Mouse (Mus musculus): ENCODE measurements around the gene Pde4a.
"Not testable (repeated sequence)": the region's sequence is repeated elsewhere in the genome, so short reads cannot be mapped to it uniquely, and the experiment has no call there.

Pde4a gene

DNA sequence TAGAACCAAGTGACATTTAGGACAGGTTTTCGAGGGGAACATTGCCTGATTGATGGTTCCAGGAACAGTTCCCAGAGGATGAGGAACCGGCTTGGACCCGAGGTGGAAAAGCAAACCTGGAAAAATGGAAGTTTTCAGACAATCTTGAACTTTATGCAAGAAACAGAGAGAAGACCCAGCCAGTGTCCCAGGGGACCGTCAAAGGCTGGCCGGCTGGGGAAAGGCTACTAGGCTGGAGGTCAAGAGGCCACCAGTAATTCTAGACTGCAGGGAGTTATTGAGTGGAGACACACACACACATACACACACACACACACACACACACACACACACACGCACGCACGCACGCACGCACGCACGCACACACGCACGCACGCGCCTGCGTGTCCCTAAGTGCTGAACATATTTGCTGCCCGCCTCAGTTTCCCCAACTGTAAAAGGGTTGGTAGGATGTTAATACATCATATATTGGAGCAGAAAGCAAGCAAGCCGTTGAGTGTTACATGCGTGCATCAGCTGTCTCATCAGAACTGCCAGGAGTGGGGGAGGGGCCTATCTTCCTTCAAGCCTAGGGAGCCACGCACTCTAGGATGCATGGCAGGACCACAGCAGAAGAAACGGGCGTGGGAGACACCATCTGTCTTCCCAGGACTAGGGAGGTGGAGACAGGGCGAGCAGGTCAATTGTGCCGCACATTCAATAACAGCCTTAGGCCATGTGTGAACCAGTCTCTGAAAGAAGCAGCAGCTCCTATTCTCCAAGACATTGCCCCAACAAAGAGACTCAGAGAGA lies 50.7 kb downstream of the Pde4a start:
- no peak for DNase-seq (ENCODE audit: low read depth in 2 of 2, low spot score in 2 of 2)

DNA sequence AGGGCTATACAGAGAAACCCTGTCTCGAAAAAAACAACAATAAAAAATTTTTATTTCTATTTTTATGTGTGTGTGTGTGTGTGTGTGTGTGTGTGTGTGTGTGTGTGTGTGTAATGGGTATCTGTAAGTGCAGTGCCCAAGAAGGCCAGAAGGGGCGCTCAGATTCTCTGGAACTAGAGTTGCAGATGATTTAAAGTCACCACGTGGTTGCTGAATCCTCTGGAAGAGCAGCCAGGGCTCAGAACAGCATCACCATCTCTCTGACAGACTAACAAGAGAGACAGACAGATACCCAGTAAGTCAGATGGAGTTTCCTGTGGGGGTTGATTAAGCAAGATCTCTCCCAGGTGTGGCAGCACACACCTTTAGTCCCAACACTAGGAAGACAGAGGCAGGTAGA lies 54.3 kb downstream of the Pde4a start:
- no peak for DNase-seq (ENCODE audit: low read depth in 2 of 2, low spot score in 2 of 2)

DNA sequence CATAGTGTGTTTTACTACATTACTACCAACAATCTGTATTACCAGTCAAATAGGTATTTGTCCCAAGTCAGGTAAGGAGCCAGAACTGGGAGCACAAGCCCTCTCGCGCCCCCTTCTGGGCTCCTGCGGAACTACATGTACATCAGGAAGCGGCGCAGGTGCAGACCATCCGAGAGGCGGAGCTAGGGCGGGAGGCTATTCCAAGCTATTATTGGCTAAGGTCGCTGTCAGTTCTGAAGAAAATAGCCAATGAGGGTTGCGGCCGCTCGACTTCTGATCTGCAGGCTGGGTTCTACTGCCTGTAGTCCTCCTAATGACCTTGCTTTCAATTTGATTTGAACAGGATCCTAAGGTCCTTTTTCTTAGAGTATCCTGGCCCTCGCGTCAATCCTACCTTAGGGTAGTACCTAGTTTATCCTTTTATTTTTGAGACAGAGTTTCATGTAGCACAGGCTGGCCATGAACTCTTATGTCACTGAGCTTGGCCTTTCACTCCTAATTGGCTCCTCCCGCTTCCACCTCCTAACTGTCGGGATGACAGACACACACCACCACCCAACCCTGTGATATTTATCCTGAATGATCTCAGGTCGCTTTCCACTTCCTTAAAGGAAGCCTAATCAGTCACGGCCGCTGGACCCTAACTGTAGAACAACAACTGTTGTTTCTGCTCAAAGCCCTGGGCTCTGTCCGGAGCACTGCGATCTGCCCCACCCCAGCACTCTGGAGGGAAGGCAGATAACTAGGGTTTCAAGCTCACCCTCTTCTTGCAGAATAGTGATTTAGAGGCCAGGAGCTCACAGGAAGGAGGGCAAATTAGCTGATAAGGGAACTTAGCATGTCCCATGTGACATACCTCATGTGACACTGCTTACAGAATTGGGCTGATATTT lies 55.2 kb downstream of the Pde4a start:
- DNase-seq (ENCODE audit: low read depth in 2 of 2, low spot score in 2 of 2), result peak; percentile 90 to 92

DNA sequence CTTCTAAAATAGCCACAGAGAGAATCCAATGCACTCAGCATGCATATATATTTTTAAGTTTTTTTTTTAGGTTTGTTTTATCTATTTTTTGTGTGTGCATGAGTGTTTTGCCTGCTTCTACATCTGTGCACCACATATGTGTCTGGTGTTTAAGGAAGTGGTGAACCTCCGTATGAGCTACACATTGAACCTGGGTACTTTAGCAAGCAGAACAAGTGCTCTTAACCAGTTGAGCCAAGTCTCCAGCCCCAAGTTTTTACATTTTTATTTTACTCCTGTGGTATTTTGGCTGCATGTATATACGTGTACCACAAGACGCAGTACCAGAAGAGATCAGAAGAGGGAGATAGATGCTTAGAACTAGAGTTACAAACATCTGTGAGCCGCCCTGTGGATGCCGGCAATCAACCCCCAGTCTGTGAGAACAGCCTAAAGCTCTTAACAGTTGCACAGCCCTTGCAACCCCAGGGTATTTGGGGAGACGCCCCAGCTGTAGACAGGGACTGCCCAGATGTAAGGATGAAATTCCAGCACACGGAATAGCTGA lies 55.9 kb downstream of the Pde4a start:
- peak; percentile 47 to 67 for DNase-seq (ENCODE audit: low read depth in 2 of 2, low spot score in 2 of 2)

DNA sequence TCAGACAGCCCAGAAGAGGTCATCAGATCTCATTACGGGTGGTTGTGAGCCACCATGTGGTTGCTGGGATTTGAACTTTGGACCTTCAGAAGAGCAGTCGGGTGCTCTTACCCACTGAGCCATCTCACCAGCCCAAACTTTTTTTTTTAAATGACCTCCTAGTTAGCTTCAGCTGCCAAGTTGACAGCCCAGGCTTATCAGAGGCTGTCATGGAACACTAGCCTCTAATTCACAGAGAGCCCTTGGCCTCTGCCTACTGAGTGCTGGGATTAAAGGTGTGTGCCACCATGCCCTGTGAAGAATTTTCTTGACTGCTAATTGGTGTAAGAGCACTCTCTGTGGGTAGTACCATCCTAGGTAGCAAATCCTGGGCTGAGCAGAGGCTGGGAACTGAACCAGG lies 58.0 kb downstream of the Pde4a start:
- not testable (repeated sequence) for DNase-seq (ENCODE audit: low read depth in 2 of 2, low spot score in 2 of 2)

DNA sequence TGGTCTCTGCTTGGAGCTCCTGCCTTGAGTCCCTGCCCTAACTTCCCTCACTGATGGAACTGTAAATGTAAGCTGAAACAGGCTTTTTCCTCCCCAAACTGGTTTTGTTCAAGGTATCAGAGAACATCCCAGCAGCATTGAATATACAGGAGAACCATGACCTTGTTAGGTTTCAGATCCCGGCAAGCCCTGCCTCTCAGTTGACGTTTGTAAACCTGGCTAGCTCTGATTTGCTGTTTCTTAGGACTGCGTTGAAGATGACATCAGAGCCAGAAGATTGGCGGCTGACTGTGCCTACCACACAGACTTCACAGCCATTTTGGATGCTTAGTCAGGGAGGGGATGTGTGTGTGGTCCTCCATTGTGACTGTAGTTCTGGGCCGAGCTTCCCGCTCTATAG lies 58.4 kb downstream of the Pde4a start:
- DNase-seq (ENCODE audit: low read depth in 2 of 2, low spot score in 2 of 2), result no peak

DNA sequence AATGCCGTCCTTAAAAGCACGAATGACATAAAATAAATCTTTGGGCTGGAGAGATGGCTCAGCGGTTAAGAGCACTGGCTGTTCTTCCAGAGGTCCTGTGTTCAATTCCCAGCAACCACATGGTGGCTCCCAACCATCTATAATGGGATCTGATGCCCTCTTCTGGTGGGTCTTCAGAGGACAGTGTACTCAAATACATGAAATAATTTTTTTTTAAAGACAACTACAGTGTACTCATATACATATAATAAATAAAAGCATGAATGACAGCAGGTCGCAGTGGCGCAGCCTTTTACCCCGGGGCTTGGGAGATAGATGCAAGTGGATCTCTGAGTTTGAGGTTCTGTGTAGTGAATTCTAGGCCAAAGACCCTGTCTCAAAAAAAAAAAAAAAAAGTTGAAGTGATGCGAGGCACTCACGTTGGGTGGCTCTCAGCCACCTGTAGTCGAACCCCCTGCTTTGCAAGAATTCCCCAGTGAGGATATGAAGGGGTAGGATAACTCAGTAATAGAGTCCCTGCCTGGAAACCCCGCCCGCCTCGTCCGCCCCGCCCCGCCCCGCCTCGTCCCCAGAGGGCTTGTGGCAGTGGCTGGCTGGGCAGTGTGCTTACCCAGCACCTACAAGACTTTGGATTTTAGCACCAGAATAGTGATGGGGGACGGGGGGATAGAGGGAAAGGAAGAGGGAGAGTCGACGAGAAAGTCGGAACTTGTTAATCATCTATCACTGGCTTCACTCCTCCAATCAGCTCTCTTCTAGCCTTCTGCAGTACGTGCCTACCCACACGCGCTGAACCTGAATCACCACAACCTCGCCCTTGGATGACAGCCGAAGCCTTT lies 59.3 kb downstream of the Pde4a start:
- no peak for DNase-seq (ENCODE audit: low read depth in 2 of 2, low spot score in 2 of 2)

DNA sequence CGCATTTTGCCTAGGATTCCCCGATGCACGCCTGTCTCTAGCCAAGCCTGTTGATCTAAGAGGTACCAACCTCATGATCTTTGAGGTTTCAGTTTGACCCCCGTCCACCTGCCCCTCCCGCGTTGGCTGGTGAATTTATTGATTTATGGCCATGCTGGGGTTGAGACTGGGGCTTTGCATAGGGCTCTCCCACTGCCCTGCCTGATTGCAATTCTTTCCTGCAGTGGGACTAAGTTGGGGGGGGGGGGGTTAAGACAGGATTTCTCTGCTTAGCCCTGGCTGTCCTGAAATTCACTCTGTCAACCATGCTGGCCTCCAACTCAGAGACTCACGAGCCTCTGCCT lies 59.9 kb downstream of the Pde4a start:
- DNase-seq (ENCODE audit: low read depth in 2 of 2, low spot score in 2 of 2), result no peak

DNA sequence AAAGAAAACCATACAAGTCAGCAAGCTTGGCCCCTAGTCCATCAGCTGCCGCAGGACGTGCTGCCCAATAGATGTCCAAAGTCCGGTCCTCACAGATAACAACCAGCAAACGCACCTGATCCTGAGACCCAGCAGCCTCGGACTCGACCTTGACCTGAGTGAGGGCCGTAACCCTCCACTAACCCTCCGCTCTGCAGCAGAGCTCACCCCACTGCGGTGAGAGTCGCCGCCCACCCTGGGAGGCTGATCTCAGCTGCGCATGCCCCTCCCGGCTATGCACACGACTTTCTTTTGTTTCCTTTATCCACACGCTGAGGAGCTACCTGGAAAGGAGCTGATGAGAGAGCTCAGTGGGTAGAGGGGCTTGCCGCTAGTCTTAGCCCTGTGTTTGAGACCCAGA lies 61.8 kb downstream of the Pde4a start:
- DNase-seq (ENCODE audit: low read depth in 2 of 2, low spot score in 2 of 2), result no peak

DNA sequence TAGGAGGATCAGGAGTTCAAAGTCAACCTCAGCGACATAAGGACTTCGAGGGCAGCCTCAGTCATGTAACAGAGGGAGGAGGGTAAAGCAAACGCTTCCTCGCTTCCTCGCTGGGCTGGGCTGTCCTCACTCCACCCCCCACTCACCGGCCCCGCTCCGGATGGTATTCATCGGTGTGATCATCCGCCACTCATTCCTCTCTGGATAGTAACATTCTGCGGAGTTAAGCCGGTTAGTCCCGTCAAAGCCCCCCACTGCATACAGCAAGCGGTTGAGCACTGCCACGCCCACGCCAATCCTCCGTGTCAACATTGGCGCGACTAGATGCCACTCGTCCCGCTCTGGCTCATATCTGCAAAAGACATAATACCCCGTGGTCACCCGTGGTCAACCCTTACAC lies 66.0 kb downstream of the Pde4a start:
- no peak for DNase-seq (ENCODE audit: low read depth in 2 of 2, low spot score in 2 of 2)

DNA sequence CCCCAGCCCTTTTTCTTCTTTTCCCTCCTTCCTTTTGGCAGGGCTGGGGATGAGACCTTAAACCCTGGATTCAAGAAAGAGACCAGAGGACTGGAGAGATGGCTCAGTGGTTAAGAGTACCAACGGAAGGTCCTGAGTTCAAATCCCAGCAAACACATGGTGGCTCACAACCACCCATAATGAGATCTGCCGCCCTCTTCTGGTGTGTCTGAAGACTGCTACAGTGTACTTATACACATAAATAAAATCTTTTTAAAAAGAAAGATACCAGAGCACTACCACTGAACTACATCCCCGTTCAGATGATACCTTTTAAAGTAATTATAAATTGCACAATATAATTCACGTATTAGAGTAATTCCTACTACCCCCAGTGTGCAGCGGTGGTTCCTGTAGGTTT lies 67.4 kb downstream of the Pde4a start:
- DNase-seq (ENCODE audit: low read depth in 2 of 2, low spot score in 2 of 2), result no peak

DNA sequence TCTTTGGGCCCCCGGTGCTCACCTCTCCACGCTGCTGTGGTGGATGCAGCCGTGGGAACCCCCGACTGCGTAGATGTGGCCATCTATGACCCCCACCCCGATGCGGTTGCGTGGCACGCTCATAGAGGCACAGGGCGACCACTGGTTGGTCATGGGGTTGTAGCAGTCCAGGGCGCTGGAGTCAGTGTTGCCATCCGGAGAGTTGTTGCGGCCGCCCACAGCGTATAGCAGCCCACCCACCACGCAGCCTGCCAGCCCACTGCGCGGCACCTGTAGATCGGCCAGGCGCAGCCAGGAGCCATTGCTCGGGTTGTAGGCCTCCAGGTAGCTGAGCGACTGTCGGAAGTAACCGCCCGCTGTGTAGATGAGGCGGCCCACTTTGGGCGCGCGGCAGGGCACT lies 67.9 kb downstream of the Pde4a start:
- DNase-seq (ENCODE audit: low read depth in 2 of 2, low spot score in 2 of 2), result no peak

DNA sequence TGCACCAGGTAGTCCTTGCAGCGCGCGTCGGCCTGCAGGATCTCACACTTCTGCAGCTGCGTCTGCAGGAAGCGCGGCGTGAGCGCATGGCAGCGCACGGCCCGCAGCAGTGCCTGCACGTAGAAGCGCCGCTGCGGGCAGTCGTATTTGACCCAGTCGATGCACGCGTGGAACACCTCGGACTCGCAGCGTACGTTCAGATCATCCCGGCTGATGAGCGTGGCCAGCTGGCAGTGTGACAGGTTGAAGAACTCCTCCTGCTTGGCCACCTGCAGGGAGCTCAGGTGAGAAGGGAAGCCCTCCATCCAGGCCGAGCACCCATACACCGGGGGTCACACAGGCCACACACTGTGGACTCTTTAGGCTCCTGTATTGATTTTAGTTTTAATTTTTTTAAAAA lies 68.3 kb downstream of the Pde4a start:
- no peak for DNase-seq (ENCODE audit: low read depth in 2 of 2, low spot score in 2 of 2)

DNA sequence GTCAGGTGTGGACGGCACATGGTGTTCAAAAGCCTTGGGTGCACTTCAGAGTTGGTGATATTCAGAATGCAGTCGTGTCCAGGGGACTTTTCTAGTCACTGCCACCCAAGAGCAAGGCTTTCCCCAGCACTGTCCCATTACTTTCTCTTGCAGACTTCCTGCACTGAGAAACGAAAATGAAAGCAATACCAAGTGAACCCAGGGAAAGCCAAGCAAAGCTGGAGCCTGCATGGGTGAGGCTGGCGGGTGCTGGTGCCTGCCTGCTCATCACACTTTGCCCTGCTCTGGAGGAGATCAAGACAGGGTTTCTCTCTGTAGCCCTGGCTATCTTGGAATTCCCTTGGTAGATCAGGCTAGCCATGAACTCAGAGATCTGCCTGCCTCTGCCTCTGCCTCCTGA lies 69.8 kb downstream of the Pde4a start:
- no peak for DNase-seq (ENCODE audit: low read depth in 2 of 2, low spot score in 2 of 2)

DNA sequence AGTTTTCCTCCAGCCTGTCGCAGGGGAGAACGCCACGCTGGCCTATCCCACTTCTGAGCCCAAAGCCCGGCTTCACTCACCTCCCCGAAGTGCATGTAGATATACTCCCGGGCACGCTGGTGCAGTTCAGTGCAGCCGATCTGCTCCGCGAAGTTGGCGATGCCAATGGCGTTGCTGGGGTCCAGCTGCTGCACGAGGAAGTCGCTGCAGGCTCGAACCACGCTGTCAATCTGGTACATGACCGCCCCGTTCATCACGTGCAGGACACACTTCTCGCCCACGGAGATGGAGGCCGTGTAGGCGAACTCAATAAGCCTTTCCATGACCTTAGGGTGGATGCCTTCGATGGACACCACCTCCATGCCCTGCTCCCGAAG lies 71.5 kb downstream of the Pde4a start:
- no peak for DNase-seq (ENCODE audit: low read depth in 2 of 2, low spot score in 2 of 2)

DNA sequence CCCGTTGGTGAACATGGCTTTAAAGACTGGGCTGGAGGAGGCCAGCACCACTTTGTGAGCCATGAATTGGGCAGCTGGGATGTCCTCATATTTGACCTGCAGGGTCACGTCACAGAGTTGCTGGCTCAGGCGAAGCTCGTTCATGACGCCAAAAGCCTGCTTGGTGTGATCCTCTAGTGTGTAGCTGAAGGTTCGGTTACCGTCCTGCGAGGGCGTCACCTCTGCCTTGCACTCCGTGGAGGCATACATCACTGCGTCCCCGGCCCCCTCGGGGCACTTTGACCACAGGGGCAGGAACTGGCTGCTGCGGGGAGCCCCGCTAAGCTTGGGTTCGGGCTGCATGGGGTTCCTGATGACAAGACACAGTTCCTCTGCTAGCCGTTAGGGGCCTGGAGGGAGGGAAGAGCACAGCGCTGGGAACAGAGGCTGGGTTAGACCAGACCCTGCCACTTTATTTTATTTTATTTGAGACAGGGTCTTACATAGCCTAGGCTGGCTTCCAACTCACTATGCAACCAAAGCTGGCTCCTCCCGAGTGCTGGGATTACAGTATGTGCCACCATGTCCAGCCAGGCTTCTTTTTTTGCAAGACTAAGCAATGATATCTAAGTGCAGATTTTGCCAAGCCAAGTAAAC lies 72.0 kb downstream of the Pde4a start:
- no peak for DNase-seq (ENCODE audit: low read depth in 2 of 2, low spot score in 2 of 2)

DNA sequence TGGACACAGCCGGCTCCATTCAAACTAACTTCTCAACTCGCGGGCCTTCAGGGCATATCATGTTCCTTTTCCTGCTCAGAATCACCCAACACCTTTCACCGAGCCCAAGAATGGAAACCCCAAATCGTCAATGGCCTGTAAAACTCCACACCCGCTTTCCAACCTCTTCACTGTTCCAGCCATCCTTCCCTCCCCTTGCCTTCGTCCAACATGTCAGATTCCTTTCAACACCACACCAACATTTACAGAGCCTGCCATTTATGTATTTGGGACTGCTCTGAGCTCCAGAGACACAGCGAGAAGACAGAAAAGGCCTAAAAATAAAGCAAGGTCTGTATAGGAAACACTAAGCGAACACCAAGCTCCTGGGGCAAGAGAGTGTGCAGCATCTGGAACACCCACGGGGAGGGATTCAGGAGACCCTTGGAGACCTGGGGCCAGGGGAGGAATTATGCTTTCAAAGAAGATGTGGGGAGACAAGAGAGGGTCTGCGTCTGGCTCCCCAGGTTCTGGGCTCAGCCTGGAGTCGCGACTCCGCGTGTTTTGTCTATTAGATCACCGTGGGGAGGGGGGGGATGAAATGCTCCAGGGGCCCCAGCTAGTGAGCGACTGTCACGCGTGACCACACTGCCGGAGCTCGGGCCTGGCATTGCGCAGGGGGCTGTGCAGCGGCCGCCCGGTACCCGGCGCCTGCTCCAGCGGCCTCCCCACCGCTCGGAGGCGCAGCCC lies 72.7 kb downstream of the Pde4a start:
- DNase-seq (ENCODE audit: low read depth in 2 of 2, low spot score in 2 of 2), result no peak

DNA sequence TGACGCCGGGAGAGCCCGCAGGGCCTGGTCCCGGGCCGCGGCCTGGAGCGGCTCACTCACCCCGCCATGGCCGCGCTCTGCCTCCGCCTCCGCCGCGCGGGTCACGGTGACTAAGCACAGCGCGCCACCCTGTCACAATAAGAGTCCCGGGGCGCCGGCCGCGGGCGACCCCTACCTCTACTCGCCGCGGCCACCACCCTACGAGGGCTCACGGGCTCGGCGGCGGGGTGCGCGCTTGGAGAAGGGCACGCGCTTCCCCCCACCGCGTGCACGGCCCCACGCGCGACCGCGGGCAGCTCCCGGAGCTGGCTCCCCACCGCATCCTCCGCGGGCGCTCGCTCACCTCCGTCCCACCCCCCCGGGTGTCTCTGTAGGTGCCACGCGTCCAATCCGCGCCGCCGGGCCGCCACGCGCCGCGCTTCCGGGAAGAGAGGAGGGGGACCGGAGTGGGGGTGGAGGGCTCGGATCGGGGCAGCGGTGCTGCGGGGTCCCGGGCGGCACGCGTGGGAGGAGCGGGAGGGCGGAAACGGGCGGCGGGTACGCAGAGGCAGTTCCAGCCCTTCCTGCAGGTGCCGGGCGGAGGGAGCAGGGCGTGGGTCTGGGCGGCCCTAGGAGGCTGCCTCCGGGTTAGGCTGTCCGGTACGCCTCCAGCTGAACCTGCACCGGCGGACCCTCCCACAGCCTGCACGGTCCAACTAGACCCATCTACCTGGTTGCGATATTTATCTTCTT lies 73.4 kb downstream of the Pde4a start, which contains the start of gene Keap1:
TSS of gene Keap1 (minus strand) at position 629 of the 732 bp plus-strand sequence.
- peak; percentile 60 to 68 for DNase-seq (ENCODE audit: low read depth in 2 of 2, low spot score in 2 of 2)

DNA sequence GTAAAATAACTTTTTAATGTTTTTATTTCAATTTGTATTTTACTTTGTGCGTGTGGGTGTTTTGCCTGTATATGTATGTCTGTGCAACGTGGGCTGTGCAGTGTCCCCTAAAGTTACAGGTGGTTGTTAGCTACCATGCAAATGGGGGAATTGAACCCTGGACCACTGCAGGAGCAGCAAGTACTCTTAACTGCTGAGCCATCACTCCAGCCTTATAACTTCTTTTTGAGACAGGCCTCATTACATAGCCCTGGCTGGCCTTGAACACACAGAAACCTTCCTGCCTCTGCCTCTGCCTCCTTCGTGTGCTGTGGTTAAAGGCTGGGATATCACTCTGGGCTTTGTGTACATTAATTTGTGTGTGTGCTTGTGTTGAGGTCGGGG lies 73.9 kb downstream of the Pde4a start:
- no peak for DNase-seq (ENCODE audit: low read depth in 2 of 2, low spot score in 2 of 2)

DNA sequence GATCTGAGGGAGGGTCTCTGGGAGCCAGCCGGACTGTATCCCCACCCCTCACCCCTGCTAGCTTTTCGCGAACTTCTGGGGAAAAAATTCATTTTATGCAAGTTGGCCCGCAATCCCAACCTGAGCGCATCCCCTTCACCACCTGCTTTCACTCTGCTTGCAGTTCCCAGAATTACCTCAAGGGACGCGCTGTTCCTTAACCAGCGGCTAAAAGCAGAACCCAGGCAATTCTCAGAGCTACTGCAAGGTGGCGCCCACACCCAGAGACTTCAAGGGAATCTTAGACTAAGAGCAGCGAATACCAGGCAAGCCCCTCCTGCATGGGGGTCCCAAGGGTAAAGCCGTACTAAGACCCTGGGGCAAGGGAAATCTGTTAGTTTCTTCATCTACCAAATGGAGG lies 75.8 kb downstream of the Pde4a start:
- peak; percentile 75 to 88 for DNase-seq (ENCODE audit: low read depth in 2 of 2, low spot score in 2 of 2)

Measured in CD8-positive naive resting alpha-beta T cell, adult 2 months (primary cell).